Comparison of ENCODE assay signal across 23 mouse cellular contexts in genomic region chr11:8455650-8456049, GRCm38 (mm10).
DNase-seq lines count a peak whose midpoint lies in the region; ATAC-seq and TF ChIP-seq lines count a peak whose summit lies in the region.
"Had no signal": no experiment of that assay in that cellular context is flagged by ENCODE, and none has a peak within 500 bp of the region (broad histone marks: within the 10 kb centered on the region; RNA-seq: fewer than 3 reads in every experiment).

No protein-coding gene starts in this region.

- H3K27ac ChIP-seq in forebrain, postnatal 0 days (ENCODE audit: low read depth, low read length): 0 out of 2 replicates have a peak overlapping the region, but pooled peaks have one; percentile 35
- no peak overlapping the region; the same call in 1 of the 2 replicates for H3K27ac ChIP-seq in forebrain, embryonic 16.5 days (ENCODE audit: low read length)
- H3K27ac ChIP-seq in layer of hippocampus, adult 2 months: peak overlapping the region; percentile 81
- peak overlapping the region; percentile 19; the same call in 1 of the 2 replicates for H3K27ac ChIP-seq in olfactory bulb, adult 2 months (ENCODE audit: insufficient read depth, low read depth, low read length)
- H3K27ac ChIP-seq: heart, adult 2 months; intestine, embryonic 15.5 days had no signal

- H3K9ac ChIP-seq in forebrain, postnatal 0 days: no peak overlapping the region
- no peak overlapping the region for H3K9ac ChIP-seq in forebrain, embryonic 16.5 days (replicated peaks; ENCODE audit: low read depth, low read length)
- H3K9ac ChIP-seq: heart, embryonic 15.5 days; intestine, embryonic 15.5 days; kidney, embryonic 15.5 days; liver, postnatal 0 days had no signal

- 80% methylated on average over 6 of the region's 6 CpGs for WGBS in forebrain, postnatal 0 days
- WGBS in forebrain, embryonic 16.5 days: 86% methylated on average over 6 of the region's 6 CpGs
- WGBS in olfactory bulb, adult 2 months: 82% methylated on average over 6 of the region's 6 CpGs

- TF ChIP-seq CTCF in forebrain, postnatal 0 days (IDR thresholded peaks at IDR 0.05; ENCODE audit: low read depth): no peak
- no peak for TF ChIP-seq CTCF in layer of hippocampus, adult 2 months (conservative IDR thresholded peaks at IDR 0.05)
- no peak for TF ChIP-seq CTCF in olfactory bulb, adult 2 months (IDR thresholded peaks at IDR 0.05; ENCODE audit: insufficient read depth, low read depth, low read length)

- no peak for DNase-seq in forebrain, postnatal 0 days
- DNase-seq in layer of hippocampus, adult 2 months (ENCODE audit: low spot score in 2 of 2): no peak
- DNase-seq in layer of hippocampus, adult 18-20 months (ENCODE audit: low spot score in 2 of 2): no peak
- DNase-seq in lung, postnatal 10 days: peak; percentile 54
- no peak for DNase-seq in lung, postnatal 14 days
- DNase-seq in frontal cortex, postnatal 36 days (ENCODE audit: low spot score in 2 of 2): no peak
- DNase-seq: B cell, adult 2 months; cerebellum, adult 18-20 months; cerebellum, postnatal 25 days; gastrocnemius, postnatal 10 days; heart, adult 2 months; heart, postnatal 4 days; layer of hippocampus, postnatal 36 days; liver, postnatal 0 days; right cerebral cortex, adult 18-20 months; thymus, postnatal 25 days had no signal

- no peak overlapping the region for H3K4me2 ChIP-seq in forebrain, postnatal 0 days (ENCODE audit: low read depth)
- no peak overlapping the region for H3K4me2 ChIP-seq in forebrain, embryonic 16.5 days (ENCODE audit: low read length)
- H3K4me2 ChIP-seq: heart, embryonic 15.5 days; intestine, embryonic 15.5 days; kidney, embryonic 15.5 days had no signal

- ATAC-seq in forebrain, postnatal 0 days: no peak
- no peak for ATAC-seq in forebrain, embryonic 16.5 days
- ATAC-seq: intestine, embryonic 15.5 days; liver, postnatal 0 days had no signal

- no peak overlapping the region for H3K4me3 ChIP-seq in forebrain, postnatal 0 days (ENCODE audit: low read depth, low read length)
- no peak overlapping the region for H3K4me3 ChIP-seq in forebrain, embryonic 16.5 days (replicated peaks; ENCODE audit: low read length)
- H3K4me3 ChIP-seq in layer of hippocampus, adult 2 months: no peak overlapping the region
- no peak overlapping the region for H3K4me3 ChIP-seq in olfactory bulb, adult 2 months (ENCODE audit: insufficient read depth, low read depth, low read length)
- H3K4me3 ChIP-seq: embryonic facial prominence, embryonic 10.5 days; heart, adult 2 months; heart, embryonic 15.5 days; intestine, embryonic 15.5 days; kidney, embryonic 15.5 days; midbrain, embryonic 10.5 days had no signal

- H3K4me1 ChIP-seq in forebrain, postnatal 0 days (ENCODE audit: insufficient read depth): peaks cover 7% of the 10 kb centered on the region; the same call in 1 of the 2 replicates
- peaks cover 40% of the 10 kb centered on the region for H3K4me1 ChIP-seq in forebrain, embryonic 16.5 days (replicated peaks; ENCODE audit: control insufficient read depth, insufficient read depth, low read length)
- peaks cover 7% of the 10 kb centered on the region; the same call in 1 of the 2 replicates for H3K4me1 ChIP-seq in olfactory bulb, adult 2 months (ENCODE audit: control insufficient read depth, insufficient read depth, low read length)

- H3K9me3 ChIP-seq in forebrain, postnatal 0 days (ENCODE audit: low read length): no peaks in the 10 kb centered on the region
- H3K9me3 ChIP-seq in forebrain, embryonic 16.5 days (ENCODE audit: control insufficient read depth, low read length): no peaks in the 10 kb centered on the region
- H3K9me3 ChIP-seq: embryonic facial prominence, embryonic 10.5 days; heart, embryonic 15.5 days; intestine, embryonic 15.5 days; kidney, embryonic 15.5 days; midbrain, embryonic 10.5 days had no signal

- no peaks in the 10 kb centered on the region for H3K27me3 ChIP-seq in forebrain, postnatal 0 days (ENCODE audit: insufficient read depth, low read length)
- no peaks in the 10 kb centered on the region for H3K27me3 ChIP-seq in forebrain, embryonic 16.5 days (replicated peaks; ENCODE audit: control insufficient read depth, insufficient read depth, low read length)
- H3K27me3 ChIP-seq: heart, embryonic 15.5 days; intestine, embryonic 15.5 days; kidney, embryonic 15.5 days had no signal

- H3K36me3 ChIP-seq in forebrain, postnatal 0 days (ENCODE audit: insufficient read depth): no peaks in the 10 kb centered on the region
- H3K36me3 ChIP-seq in forebrain, embryonic 16.5 days (ENCODE audit: control insufficient read depth, insufficient read depth): no peaks in the 10 kb centered on the region

- TF ChIP-seq POLR2A in olfactory bulb, adult 2 months (IDR thresholded peaks at IDR 0.05; ENCODE audit: insufficient read depth, low read depth, low read length): no peak
